Mouse (Mus musculus) liver, embryonic 18 days (tissue): Measurements from ENCODE around the gene Strbp. TPM values are rescaled to one million over a fixed set of nuclear protein-coding genes. Genes with fewer than 3 reads are reported as not detected.

Source experiments
- polyA plus RNA-seq: library from polyadenylated mRNA; depleted of rRNA; stranded (reverse); fragments of >200 nt; gene quantifications from 2 replicates; pipeline ENCODE4 v1.2.3, GENCODE M21; 2012; rRNA removed

Strbp gene
- polyA plus RNA-seq, result 8.3 and 8.4 TPM in 2 replicates

DNA sequence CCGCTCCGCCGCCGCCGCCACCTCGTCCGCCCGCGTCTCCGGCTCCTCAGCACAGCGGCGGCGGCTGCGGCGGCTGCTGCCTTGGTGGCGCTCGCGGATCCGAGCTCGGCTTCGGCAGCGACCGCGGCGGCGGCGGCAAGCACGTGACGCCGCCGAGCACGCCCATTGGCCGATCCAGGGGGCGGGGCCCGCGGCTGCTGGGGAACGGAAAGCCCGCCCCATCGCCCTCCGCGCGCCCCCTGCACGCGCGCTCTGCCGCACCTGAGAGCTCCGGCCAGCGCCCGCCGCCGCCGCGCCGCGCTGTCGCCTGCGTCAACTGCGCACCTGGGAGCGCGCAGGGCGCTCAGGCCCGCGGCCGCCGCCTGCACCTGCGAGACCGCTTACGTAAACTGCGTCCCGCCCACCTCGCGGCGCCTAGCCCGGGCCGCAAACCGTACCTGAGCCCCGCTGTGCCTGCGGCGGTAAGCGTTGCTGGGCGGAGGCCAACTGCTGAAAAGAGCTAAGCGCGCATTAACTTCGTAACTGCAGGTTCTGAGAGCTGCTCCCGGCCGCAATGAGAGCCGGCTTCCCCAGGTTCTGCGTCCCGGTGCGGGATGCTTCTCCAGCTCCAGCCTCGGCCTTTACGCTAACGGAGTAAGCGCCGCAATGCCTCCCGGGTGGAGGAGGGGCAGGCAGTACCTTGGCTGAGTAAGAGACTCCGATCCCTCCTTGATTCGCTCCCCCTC, at the start of gene Strbp:
TSS of gene Strbp (minus strand) at position 630 of the 725 bp plus-strand sequence.

GRCm38 (mm10) chr2:37516030-37516710, 187.5 kb downstream of the Strbp start, which contains the start of gene Gpr21:
TSS of gene Gpr21 (plus strand) at chr2:37516332.

DNA sequence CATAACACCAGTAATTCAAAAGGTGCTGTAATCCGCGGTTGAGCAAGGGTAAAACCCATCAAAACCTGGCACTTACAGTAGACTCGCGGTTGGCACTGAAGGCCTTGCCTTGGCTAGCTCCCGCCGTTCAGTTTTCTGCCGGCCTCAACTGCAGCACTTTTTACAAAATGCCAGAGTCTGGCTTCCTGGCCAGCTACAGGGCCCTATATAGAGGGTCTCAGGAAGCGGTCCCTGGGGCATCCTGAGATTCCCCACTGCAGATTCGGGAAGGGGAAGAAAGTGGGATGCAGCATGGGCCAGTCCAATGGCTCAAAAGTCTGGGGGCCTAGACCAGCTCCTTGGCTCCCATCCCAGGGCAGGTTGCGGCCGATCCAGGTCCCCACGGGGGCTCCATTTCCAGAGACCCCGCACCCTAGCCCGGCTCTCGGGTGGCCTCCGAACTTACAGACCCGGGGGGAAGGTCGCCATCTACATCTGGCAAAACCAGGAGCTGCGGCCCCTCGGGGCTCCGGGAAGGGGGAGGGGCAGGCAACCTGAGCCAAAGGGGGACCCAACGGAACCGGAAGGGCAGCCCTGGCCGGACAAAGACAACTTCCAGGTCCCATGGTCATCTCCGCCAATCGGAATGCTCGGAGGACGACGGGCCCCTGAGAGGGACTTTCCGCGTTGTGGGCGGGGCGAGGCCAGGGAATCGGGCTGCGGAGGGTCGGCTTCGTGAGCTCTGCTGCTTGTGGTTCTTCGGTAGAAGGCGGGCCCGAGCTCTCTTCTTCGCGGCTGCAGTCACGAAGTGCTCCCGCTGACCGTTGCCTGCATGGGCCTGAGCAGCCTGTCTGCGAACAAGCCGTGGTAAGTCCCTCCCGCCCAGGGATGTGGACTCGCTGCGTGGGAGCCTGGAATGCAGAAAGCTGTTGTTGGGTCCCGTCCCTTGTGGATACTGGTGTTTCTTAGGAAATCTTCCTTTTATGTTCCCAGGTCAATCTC, 260.8 kb downstream of the Strbp start, which contains the start of the genes Zbtb26, Zbtb6 and Rabgap1:
TSS of gene Zbtb26 (minus strand) at position 525 of the 981 bp plus-strand sequence.
TSS of gene Zbtb6 (minus strand) at position 561 of the 981 bp plus-strand sequence.
TSS of gene Rabgap1 (plus strand) at position 669 of the 981 bp plus-strand sequence.

Other genes starting within 250 kb of the Strbp start
- gene Gpr21, start 187.5 kb downstream of the Strbp start, polyA plus RNA-seq, result 0.03 and 0.04 TPM in 2 replicates
- 0.08 and 0.14 TPM in 2 replicates for gene Crb2, start 72.4 kb upstream of the Strbp start, polyA plus RNA-seq